Mouse (Mus musculus): ENCODE results near the gene Atxn7.

GRCm38 (mm10) chr14:14090571-14090970 lies 129.3 kb downstream of the Atxn7 start:
- TF ChIP-seq GATA1 (IDR thresholded peaks at IDR 0.05; ENCODE audit: borderline replicate concordance, low read length) (no peak), FLI1 (IDR thresholded peaks at IDR 0.05; ENCODE audit: low read length) (no peak)
